Mouse (Mus musculus) granulocyte monocyte progenitor cell, adult 5-6 weeks (primary cell): Measurements from ENCODE around the gene Rps6kc1. TPM values are rescaled to one million over a fixed set of nuclear protein-coding genes. Genes with fewer than 3 reads are reported as not detected.
A peak's percentile ranks its signal among the peaks of the same experiment; 100 is the strongest.
"Not testable (repeated sequence)": the region's sequence is repeated elsewhere in the genome, so short reads cannot be mapped to it uniquely, and the experiment has no call there.

Experiments used
- ATAC-seq: replicated peaks from 2 replicates; pipeline ENCODE4 v1.8.0; 2016; ENCODE audit warnings: mild to moderate bottlenecking, moderate TSS enrichment, inconsistent platforms; ENCODE audit not compliant: poor library complexity, severe bottlenecking
- total RNA-seq, 2 experiments: library from RNA; stranded (forward) in 1 of 2; stranded (reverse) in 1 of 2; fragments of 200-712, 200-1000 nt in 1 of 2; fragments of >200 nt in 1 of 2; fragmentation: Nextera tagmentation in 1 of 2; gene quantifications; 2 replicates each; pipeline ENCODE4 v1.2.3; 2014 to 2017

The Rps6kc1 gene
- total RNA-seq (2014; fragmentation: Nextera tagmentation), result 5.1 and 6.7 TPM in 2 replicates
- total RNA-seq (2017), result 9.4 and 16.0 TPM in 2 replicates

DNA sequence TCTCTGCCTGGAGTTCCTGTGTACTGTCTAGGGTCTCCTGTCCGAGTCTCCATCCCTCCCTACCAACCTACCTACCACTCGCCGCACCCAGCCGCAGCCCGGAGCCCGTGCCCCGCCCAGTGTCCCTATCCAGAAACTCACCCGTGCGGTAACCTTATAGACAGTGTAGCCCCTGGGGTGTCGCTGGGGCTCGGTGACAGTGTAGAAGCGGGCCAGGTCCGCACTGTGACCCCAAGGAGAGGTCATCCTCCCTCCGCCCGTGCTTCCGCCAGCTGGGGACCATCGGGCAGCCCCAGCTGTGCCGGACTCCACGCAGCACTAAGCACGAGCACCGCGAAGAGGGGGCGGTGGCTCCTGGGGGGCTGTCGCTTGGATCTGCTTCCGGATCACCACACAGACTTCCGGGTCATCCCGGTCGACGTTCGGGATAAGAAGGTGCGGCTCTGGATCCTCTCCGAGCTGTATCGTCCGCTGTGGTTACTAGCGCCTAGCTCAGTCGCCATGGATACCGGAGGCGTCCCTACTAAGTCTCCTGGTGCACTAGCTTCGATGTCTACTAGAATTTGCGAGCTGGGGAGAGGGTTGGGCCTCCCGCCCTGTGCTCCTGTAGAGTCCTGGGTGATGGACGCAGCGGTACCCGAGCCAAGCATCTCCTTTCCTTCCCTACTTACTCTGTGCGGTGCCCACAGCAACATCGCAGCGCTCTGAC lies at the start of gene Rps6kc1:
Gene Rps6kc1 (minus strand): TSS at position 356 of the 709 bp plus-strand sequence.
- peak; percentile 75 for ATAC-seq

DNA sequence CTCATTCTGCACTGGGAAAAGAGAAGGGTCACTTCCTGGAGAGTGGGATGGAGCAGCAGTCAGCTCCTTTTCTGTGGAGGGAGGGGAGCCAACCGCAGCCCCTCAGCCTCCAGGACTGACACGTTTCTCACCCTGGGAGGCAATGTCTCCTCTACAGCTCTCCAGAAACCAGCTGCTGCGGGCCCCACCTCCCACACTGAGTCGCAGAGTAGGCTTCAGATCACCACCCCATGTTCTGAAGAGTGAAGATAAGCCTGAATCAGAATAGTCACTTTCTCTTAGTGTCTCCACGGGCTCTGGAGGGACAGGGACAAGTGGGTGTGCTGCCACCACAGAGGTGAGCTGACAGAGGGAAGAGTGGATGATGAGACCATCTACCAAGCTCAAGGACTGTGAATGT lies 47.3 kb upstream of the Rps6kc1 start:
- no peak for ATAC-seq

DNA sequence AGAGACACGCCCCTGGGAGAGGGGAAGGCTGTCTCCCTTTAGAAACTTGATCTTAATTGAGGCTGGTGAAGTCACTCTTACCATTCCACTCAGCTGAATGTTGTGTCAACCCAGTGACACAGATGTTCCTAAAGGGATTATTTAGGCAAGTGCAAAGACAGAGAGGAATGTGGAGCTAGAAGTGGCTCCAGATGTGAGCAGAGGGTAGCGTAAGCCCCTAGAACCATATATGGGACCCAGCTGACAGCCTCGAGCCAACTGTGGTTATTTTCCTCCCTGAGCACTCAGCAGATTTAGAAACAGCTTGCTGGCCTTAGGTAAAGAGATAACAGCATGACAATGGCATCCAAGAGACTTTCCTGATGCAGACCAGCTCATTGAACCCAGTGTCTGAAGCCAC lies 41.4 kb upstream of the Rps6kc1 start:
- no peak for ATAC-seq

DNA sequence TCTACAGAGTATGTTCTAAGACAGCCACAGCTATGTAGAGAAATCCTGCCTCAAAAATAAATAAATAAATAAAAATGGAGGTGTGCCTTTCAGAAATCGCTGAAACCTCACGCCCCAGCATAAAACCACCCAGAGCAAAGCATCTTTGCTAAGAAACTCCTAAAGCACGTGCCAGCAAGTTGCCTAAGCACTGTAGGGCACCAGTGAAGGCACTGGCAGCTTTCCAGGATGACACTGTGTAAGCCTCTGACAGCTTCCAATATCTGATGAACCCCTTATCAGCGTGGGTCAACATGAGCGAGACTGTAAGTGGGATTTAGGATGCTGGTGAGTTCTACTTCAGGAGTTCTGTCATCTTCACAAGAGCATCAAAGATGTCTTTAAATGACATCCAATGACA lies 39.4 kb upstream of the Rps6kc1 start:
- no peak for ATAC-seq

DNA sequence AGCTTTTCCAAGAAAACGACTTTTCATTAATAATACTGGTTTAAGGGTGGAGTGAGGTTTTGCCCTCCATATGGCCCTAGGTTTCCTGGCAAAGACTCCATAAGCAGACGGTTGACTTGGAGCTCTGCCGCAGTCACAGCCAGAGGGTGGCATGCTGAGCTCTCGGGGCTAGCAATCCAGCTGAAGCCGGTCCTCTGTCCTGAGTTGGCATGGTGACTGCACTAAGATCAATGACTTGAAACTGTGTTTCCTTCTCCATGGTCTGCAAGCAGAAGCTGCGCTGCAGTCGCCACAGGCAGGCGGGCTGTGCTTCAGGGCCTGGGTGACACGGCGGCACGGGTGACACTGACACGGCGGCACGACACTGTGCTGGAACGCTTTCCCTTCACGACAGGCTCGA lies 37.3 kb upstream of the Rps6kc1 start:
- no peak for ATAC-seq

DNA sequence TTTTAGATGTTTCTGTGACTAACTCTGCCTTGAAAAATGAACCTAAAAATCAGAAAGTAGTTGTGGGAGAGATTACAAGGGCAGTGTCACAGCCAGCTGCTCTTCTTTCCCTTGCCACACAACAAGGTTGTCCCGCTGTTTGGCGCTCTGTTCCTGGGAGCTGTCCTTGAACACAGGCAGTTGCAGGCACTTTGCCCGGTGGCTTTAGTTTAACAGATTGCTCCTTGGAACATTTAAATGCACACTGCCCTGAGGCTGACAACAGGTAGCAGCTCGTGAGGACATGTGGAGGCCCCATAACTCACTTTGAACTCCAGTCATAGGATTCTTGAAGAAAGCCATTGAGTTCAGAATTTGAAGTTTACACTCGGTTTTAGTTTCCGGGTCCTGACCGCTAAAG lies 36.9 kb upstream of the Rps6kc1 start:
- no peak for ATAC-seq

DNA sequence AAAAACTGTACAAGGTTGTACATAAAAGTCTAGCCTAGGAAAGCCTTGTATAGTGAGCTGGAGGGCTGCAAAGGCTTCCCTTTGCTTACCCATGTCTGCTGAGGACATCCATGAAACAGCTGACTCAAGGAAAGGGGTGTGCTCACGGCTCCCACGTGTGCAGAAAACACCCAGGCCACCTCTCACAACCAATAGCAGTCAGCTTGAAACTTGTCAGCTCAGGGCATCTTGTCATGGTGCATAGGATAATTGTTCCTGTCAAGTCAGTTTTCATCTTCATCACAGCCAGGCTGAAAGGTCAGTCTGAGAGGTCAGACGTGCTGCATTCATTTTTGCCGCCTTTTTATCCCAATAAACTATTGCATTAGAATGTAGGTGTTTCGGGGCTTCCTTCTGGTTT lies 36.4 kb upstream of the Rps6kc1 start:
- no peak for ATAC-seq

DNA sequence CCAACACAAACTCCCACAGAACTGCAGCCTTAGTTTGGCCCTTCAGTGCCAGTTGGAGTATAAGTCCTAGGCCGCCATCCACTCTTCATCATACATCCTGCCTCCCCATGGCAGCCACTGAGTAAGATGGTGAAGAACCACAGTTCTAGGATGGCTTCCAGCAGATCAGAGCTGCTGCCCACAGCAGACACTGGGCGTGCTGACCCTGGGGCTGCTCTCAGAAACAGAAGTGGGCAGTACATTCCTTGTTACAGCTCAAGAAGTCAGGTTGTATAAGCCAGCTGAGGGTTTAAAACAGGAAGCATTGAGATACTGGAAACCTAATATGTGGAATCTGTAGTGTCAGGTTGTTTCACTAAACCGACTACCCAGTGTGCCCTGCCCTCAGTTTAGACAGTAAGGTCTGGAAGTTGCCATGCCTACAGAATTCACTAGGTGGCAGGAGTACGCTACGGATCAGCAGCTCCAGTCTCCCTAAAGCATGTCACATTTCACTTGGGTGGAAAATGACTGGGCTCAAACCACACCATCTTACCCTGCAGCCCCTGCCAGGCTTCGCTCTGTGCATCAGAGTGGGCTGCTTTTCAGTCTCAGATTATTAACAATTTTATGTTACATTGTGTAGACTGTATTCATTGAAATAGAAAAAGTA lies 32.7 kb upstream of the Rps6kc1 start:
- ATAC-seq, result peak; percentile 98

DNA sequence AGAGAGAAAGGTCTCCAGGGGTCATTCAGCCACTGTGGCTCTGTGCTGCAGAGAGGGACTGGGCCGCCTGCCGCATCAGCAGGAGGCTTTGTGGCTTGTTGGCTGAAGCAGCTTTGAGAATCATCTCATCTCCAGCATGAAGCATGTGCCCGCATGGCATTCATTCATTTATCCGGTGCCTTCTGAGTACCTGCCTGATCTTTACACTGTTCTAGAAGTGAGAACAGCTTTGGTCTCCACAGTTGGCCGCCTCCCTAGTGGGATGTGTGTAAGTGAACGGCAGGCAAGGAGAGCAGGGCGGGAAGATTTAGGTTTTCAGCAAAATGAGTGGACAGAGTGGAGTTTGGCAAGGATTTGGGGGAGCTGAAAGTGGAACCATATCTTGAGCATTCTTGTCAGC lies 28.2 kb upstream of the Rps6kc1 start:
- ATAC-seq, result no peak

DNA sequence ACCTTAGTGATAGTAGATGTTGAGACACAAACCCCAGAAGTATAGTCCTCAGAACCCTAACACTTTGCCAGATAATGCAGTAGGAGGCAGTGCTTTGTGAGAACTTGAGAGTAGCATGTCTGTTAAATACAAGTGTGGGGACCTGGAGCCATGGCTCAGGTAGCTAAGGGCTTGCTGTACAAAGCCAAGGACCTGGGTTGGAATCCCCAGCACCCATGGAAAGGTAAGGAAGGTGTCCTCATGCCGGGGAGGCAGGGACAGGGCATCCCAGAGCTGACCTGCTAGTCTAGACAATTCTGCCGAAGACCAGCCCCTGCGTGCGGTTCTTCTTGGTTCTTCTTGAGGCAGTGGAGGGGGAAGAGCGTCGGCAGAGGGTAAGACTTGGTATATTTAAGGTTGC lies 18.6 kb upstream of the Rps6kc1 start:
- ATAC-seq, result no peak

DNA sequence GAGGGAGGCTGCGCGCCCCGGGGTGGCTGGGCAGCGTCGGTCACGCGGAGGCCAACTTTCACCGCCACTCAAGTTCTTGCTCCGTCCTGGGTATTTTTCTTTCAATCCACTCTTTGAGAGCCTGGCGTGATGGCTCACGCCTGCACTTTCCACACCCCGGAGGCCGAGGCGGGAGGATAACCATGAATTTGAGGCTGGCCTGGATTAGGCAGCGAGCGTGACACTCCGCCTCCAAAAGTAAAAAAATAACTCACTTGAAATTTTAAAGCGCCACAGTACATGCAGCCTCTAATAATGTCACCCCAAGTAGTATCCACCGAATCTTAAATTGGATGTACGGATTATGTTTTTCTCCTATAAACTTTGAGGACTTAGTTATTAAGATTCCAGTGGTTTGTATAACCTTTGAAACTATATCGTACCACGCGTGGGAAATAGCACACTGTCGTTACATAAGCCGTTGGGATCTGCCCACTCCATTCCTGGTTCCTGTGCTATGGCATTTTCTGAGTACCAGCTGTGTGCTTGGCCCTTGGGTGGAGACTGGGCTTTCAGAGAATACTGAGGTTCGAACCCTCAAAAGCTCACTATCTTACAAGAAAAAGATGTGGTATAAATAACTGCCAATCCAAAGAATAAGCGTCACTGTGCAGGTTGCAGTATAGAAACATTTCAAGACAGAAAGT lies 17.6 kb upstream of the Rps6kc1 start:
- ATAC-seq, result peak; percentile 1; the same call in 1 of the 2 replicates

DNA sequence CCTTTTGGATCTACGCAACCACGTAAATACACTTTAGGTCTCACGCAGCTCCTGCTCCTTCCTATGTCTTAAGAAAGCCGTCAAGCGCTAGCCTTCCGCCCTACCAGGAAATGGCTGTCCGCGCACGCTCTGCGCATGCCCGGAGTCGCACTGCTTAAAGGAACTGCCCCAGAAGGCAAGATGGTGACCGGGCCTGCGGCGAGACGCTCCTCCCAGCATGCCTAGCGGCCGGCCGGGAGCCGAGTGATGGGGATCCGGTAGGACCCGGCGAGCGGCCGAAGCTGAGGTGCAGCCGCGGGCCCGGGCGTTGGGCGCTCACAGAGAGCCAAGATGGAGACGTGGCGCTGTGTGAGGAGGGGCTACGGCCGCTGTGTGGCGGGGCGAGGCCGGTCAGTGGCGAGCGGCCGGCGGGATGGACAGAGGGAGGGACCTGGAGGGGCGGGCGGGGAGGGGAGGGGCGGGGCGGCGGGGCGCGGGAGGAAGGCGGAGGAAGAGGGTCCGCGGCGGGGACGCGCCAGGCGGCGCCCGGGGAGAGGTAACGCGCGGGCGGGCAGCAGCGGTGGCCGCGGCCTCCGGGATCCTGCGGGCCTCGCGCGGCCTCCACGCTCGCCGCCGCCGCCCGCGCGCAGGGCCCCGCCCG lies 16.9 kb upstream of the Rps6kc1 start:
- peak; percentile 92 for ATAC-seq

DNA sequence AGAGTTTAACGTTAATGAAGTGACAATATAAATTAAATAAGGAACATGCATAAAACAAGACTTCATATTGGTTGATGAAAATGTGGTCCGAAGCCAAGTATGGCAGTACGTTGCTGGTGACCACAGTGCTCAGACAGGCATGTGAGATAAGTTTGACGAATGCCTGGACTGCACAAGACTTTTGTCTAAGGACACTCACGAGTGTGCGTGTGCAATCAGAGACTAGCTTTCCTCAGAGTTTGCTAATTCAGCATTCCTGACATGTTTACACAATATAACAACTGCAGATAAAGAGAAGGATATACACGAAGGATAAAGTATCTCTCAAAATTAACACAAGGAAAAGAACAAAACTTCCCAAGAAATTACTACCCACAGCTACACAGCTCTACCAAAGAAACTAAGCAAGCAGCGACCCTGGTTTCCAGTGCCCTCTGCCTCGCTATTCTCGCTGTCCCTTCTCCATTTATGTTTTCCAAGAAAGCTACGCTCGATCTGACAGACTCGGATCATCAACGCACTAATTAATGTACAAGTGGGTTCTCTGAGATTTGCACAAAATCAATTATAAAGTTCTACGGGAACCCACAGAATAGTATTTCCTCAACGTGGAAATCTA lies 16.3 kb upstream of the Rps6kc1 start:
- peak; percentile 26 for ATAC-seq

DNA sequence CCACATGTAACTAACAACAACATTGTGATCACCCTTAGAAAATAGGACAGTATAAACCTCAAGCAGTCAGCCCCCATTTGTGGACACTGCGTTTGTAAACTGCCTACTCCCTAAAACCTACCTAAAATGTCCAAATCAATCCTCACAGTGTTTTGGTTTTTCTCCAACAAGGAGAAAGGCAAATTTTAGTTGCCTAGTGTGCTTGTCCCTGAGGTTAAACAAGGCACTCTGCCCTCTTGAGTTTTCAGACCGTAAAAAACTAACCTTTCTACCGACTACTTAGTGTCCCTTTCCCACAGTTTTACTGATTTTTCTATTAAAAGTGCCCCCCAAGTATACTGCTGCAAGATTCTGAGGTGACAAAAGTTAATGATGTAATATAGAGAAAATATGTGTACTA lies 15.7 kb upstream of the Rps6kc1 start:
- no peak for ATAC-seq

DNA sequence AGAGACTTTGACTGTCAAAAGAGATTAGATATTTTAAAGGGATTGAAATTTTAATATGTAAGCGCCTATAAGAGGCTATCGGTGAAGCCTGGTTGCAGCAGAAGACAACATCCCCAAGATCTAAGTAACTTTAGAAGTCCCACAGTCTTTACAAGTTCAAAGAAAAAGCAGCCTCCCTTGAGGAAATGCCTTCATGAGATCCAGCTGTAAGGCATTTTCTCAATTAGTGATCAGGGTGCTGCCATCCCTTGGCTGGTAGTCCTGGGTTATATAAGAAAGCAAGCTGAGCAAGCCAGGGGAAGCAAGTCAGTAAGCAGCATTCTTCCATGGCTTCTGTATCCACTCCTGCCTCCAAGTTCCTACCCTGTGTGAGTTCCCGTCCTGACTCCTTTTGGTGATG lies 13.2 kb upstream of the Rps6kc1 start, which contains the start of gene Angel2:
Gene Angel2 (plus strand): TSS at position 301 of the 400 bp plus-strand sequence.
- ATAC-seq, result not testable (repeated sequence)

DNA sequence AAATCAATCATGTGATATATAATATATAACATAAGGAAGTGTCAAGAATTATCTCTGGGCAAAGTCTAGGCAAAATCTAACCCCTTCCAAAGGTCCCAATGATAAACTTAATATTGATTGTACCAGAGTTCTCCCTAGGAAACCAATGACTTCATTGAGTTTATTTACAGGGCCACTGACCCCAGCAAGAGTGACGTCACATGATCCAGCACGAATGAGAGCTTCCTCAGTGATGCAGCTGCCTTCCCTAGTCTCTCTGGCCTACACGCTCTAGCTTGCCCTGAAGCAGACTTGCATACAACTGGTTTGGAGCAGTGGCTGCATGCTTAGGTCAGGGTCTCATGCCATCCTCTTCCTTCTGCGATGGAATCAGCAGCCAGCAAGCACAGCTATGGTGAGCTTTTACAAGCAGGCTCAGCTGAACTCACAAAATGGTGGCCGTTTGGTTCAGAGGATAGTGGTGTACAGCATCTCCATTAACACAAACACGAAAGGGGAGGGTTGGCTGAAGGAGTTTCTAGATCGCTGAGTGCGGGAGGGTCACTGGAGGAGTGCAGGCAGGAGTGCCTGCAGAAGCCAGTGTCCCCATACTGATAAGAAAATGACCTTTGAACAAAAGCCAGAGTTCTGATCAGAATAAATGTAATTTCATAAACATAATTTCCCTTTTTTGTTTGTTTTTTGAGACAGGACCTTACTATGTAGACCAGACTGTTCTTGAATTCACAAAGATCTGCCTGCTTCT lies 8.3 kb upstream of the Rps6kc1 start:
- ATAC-seq, result no peak

DNA sequence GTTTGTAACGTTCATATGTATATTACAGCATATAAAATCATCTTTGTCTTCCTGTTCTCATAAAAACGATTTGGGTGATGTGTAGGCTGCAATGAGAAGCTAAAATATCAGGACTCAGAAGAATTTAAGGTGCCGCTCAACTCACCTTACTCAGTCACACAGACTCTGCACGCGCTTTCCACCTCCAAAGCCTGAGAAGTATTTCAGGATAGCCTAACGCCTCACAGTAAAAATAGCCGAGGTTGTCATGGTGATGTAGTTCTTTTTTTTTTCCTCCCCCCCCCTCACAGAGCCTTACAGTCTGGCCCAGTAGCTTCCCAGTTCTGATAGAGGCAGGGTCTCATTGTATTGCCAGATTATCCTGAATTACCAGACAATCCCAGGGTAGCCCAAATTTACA lies 7.4 kb upstream of the Rps6kc1 start:
- ATAC-seq, result no peak

DNA sequence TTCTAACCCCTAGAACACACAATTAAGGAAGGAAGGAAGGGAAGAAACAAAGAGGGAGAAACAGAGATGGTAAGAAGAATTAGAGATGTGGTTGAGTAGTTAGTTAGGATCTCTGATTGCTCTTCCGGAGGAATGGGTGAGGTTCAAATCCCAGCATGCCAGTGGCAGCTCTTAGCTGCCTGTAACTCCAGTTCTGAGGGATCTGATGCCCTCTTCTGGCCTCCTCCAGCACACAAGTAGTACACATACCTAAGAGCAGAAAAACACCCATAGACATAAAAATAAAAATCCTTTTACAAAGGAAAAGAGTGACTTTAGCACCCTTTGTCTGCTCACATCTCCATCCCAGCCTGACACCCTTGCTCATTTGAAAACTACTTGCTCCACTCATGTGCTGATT lies 1.1 kb upstream of the Rps6kc1 start:
- no peak for ATAC-seq

DNA sequence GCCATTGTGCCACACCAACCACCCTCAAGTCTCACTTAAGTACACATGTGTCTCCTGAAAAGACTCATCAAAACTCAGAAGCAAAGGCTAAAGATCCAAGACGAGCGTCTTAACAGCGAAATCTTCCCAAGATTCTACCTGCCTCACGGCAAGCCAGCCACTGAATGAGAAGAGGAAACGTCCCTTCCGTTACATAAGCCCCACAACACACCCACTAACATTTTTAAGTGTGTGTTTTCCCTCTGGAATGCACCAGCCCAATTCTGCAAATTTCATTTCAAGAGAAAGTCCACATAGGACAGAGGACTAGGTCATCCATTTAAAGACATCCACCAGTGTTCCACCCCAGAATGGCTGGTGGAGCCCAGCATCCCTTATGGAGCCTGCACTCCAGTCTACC lies 734 bp downstream of the Rps6kc1 start:
- ATAC-seq, result no peak

DNA sequence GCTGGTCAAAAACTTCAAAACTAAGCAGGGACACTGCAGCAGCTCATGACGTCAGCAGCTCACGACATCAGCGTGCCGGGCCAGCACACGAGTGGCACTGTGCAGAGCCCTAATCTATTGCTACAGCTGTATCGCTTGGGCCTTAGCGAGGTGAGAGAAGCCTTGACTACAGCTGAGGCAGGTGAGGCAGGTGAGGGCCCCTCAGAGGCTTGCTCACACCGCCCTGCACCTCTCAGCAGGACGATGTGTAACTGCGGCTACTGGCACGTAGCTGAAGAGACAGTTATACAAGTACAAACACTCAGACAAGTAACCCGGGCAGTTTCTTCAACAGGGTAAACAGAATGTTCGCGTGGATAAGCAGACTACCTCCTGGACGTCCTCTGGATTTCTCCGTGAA lies 6.9 kb downstream of the Rps6kc1 start:
- no peak for ATAC-seq
